Mouse (Mus musculus): ENCODE results near the gene Mettl16. TPM values are rescaled to one million over a fixed set of nuclear protein-coding genes. Genes with fewer than 3 reads are reported as not detected.

Gene Mettl16
- 56.3 and 58.5 TPM in 2 replicates for polyA plus RNA-seq (2016; fragmentation: Nextera tagmentation; extraction: Ambion mirVana)

GRCm38 (mm10) chr11:74770595-74771207, at the start of gene Mettl16:
Gene Mettl16, plus strand, starts transcription at chr11:74770830.
- Histone ChIP-seq H3K9ac (replicated peaks) (peak within 1 kb of the TSS; percentile 80), H3K9me3 (no peaks in the 10 kb centered on the region), H3K4me1 (peaks cover 12% of the 10 kb centered on the region), H3K36me3 (peaks cover 23% of the 10 kb centered on the region), H3K27ac (replicated peaks) (peak within 1 kb of the TSS; percentile 94), H3K4me3 (peak within 1 kb of the TSS; percentile 69), H3K4me2 (replicated peaks) (peak within 1 kb of the TSS; percentile 71), H3K27me3 (no peaks in the 10 kb centered on the region)
- ATAC-seq (ENCODE audit: low FRiP score, low read depth) = peak; percentile 96
- WGBS = under 1% methylated on average over 43 of the region's 43 CpGs

DNA sequence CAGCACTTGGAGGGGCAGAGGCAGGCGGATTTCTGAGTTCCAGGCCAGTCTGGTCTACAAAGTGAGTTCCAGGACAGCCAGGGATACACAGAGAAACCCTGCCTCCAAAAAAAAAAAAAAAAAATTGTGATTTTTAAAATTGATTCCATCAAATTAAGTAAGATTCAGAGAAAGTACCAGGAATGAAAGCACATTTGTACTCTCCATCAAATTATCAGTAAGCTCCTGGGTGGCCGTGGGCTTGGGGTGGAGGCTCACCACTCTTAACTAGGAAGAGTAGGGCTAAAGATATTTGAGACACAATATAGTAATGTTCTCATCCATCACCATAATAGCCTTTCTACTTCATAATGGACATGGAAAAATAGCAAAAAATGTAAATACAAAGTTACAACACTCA, 49.5 kb upstream of the Mettl16 start:
- 76% methylated on average over 2 of the region's 2 CpGs for WGBS
- ATAC-seq (ENCODE audit: low FRiP score, low read depth) = no peak
- Histone ChIP-seq H3K4me2 (replicated peaks) (peak overlapping the region; percentile 22; the same call in 1 of the 2 replicates), H3K36me3 (no peaks in the 10 kb centered on the region), H3K9ac (replicated peaks) (no peak overlapping the region), H3K27ac (replicated peaks) (no peak overlapping the region), H3K9me3 (no peaks in the 10 kb centered on the region), H3K27me3 (no peaks in the 10 kb centered on the region), H3K4me1 (peaks cover 24% of the 10 kb centered on the region), H3K4me3 (no peak overlapping the region)

DNA sequence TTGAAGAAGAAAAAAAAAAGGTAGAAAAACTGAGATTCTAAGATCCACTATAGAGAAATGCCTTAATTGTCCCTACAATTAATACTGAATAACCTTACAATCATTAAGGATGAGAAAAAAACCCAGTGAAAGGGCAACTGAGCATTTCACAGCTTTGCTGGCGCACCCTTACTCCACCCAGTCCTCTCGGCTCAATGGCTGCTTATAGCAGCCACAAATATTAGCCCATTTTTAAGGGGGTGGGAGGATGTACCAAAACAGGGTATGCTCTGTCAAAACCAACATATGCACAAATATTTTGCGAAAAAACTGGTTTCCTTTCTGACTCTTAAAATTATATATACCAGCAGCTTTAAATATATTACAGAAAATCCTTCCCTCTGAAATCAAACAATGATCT, 48.7 kb upstream of the Mettl16 start:
- Histone ChIP-seq H3K9ac (replicated peaks) (peak overlapping the region; percentile 51; the same call in 1 of the 2 replicates), H3K36me3 (no peaks in the 10 kb centered on the region), H3K9me3 (no peaks in the 10 kb centered on the region), H3K27ac (replicated peaks) (no peak overlapping the region), H3K27me3 (no peaks in the 10 kb centered on the region), H3K4me3 (peak overlapping the region; percentile 40), H3K4me2 (replicated peaks) (peak overlapping the region; percentile 76), H3K4me1 (peaks cover 24% of the 10 kb centered on the region)
- WGBS = 37% methylated on average over 3 of the region's 3 CpGs
- ATAC-seq (ENCODE audit: low FRiP score, low read depth) = no peak

DNA sequence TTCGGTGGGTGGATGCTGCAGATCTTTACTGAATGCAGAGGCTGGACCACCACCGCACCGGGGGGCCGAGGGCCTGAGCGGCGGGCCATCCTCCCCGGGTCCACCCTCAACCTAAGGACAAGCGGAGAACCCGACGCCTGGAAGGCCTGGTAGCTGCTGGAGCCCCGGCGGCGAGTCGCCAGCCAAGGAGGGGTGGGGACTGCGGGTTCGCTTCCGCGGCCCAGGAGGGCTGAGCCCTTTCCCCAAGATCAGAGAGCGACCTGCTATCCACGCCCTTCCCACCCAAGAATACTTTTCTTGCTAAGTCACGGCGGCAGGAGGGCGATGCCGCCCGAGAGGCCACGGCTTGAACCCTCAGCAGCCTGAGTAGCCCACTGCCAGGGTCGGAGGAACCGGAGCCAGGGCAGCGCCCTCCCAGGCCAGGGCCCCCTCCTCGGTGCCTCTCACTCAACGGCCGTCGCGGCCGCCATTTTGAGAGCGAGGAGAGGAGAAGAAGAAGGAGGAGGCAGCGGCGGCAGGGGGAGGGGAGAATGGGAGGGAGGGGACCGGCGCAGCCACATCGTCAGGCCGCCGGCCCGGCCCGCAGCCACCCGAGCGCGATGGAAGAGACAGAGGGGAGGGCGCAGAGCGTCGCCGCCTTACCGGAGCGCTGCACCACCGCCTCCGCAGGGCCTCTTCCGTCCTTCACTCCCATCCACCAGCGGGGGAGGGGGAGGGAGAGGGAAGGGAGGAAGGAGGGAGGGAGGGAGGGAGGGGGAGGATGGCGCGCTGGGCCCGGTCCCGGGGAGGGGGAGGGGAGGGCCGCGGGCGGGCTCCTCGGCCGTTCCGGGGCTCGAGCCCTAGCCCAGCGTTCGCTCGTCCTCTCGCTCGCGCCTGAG, 47.0 kb upstream of the Mettl16 start:
- Histone ChIP-seq H3K9me3 (no peaks in the 10 kb centered on the region), H3K4me2 (replicated peaks) (peak overlapping the region; percentile 76), H3K27ac (replicated peaks) (peak overlapping the region; percentile 100), H3K4me1 (peaks cover 24% of the 10 kb centered on the region), H3K27me3 (no peaks in the 10 kb centered on the region), H3K36me3 (no peaks in the 10 kb centered on the region), H3K9ac (replicated peaks) (peak overlapping the region; percentile 93), H3K4me3 (peak overlapping the region; percentile 92)
- peak; percentile 81 for ATAC-seq (ENCODE audit: low FRiP score, low read depth)
- under 1% methylated on average over 48 of the region's 75 CpGs for WGBS

- WGBS = under 1% methylated on average over 53 of the region's 56 CpGs
- peak within 1 kb of the TSS; percentile 76 for H3K4me2 ChIP-seq (replicated peaks)
- ATAC-seq (ENCODE audit: low FRiP score, low read depth) = peak; percentile 98
- H3K9ac ChIP-seq (replicated peaks) = peak within 1 kb of the TSS; percentile 93
- no peaks in the 10 kb centered on the region for H3K9me3 ChIP-seq
- peak within 1 kb of the TSS; percentile 100 for H3K27ac ChIP-seq (replicated peaks)
- H3K4me3 ChIP-seq = peak within 1 kb of the TSS; percentile 92
- H3K27me3 ChIP-seq = no peaks in the 10 kb centered on the region
- H3K36me3 ChIP-seq = no peaks in the 10 kb centered on the region
- H3K4me1 ChIP-seq = peaks cover 24% of the 10 kb centered on the region
Measured at GRCm38 (mm10) chr11:74724235-74724791, 46.3 kb upstream of the Mettl16 start, which contains the start of gene Pafah1b1. Gene Pafah1b1, minus strand, starts transcription at chr11:74724670.

DNA sequence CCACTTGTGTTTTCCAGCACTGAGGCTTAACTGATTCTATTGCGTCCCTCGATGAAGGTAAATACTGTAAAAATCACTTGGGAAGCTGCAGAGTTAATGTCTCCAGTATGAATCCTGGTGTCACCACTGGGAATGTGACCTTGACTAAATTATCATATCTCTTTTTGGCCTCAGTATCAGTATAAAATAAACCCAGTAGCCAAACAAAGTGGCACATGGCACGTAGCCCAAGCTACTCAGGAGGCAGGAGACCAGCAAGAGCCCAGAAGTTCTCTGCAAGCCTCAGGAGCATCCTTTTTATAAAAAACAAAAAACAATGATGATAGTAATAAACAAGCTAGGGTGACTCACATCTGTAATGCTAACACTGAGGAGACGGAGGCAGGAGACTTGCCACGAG, 45.4 kb upstream of the Mettl16 start:
- Histone ChIP-seq H3K9ac (replicated peaks) (peak overlapping the region; percentile 44; the same call in 1 of the 2 replicates), H3K4me2 (replicated peaks) (peak overlapping the region; percentile 76), H3K4me1 (peaks cover 21% of the 10 kb centered on the region), H3K36me3 (no peaks in the 10 kb centered on the region), H3K4me3 (no peak overlapping the region), H3K27ac (replicated peaks) (peak overlapping the region; percentile 100), H3K9me3 (no peaks in the 10 kb centered on the region), H3K27me3 (no peaks in the 10 kb centered on the region)
- ATAC-seq (ENCODE audit: low FRiP score, low read depth) = no peak
- WGBS = 66% methylated on average over 5 of the region's 5 CpGs

- Histone ChIP-seq H3K4me1 (peaks cover 8% of the 10 kb centered on the region), H3K9ac (replicated peaks) (no peak overlapping the region), H3K27me3 (no peaks in the 10 kb centered on the region; the same call in 1 of the 2 replicates), H3K9me3 (no peaks in the 10 kb centered on the region), H3K4me2 (replicated peaks) (no peak overlapping the region), H3K36me3 (no peaks in the 10 kb centered on the region), H3K4me3 (no peak overlapping the region), H3K27ac (replicated peaks) (no peak overlapping the region)
- WGBS = 10% methylated on average over 7 of the region's 7 CpGs
- no peak for ATAC-seq (ENCODE audit: low FRiP score, low read depth)
Measured at GRCm38 (mm10) chr11:74734917-74735316, 35.7 kb upstream of the Mettl16 start.

DNA sequence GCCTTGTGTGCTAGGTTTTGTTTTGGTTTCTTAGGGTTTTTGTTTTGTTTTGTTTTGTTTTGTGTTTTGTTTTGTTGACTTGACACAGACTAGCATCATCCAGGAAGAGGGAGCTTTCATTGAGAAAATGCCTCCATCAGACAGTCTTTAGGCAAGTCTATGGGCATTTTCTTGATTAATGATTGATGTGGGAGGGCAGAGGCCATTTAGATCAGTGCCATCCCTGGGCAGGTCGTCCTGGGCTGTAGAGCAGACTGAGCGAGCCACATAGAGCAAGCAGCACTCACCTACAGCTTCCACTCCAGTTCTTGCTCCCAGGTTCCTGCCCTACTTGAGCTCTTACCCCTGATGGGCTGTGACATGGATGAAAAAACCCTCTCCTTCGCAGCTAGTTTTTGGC, 32.8 kb upstream of the Mettl16 start:
- Histone ChIP-seq H3K9ac (replicated peaks) (no peak overlapping the region), H3K36me3 (no peaks in the 10 kb centered on the region), H3K9me3 (no peaks in the 10 kb centered on the region), H3K27me3 (no peaks in the 10 kb centered on the region; the same call in 1 of the 2 replicates), H3K4me2 (replicated peaks) (no peak overlapping the region), H3K4me1 (peaks cover 8% of the 10 kb centered on the region), H3K27ac (replicated peaks) (no peak overlapping the region), H3K4me3 (no peak overlapping the region)
- ATAC-seq (ENCODE audit: low FRiP score, low read depth) = no peak
- 67% methylated on average over 3 of the region's 3 CpGs for WGBS

GRCm38 (mm10) chr11:74748022-74748421, 22.6 kb upstream of the Mettl16 start:
- H3K4me2 ChIP-seq (replicated peaks) = no peak overlapping the region
- H3K36me3 ChIP-seq = no peaks in the 10 kb centered on the region
- no peak overlapping the region for H3K27ac ChIP-seq (replicated peaks)
- no peak overlapping the region for H3K9ac ChIP-seq (replicated peaks)
- no peak for ATAC-seq (ENCODE audit: low FRiP score, low read depth)
- H3K4me3 ChIP-seq = no peak overlapping the region
- 67% methylated on average over 4 of the region's 4 CpGs for WGBS
- H3K4me1 ChIP-seq = peaks cover 11% of the 10 kb centered on the region
- H3K27me3 ChIP-seq = no peaks in the 10 kb centered on the region
- no peaks in the 10 kb centered on the region for H3K9me3 ChIP-seq

GRCm38 (mm10) chr11:74749241-74749640, 21.4 kb upstream of the Mettl16 start:
- 93% methylated on average over 13 of the region's 13 CpGs for WGBS
- H3K4me3 ChIP-seq = no peak overlapping the region
- peaks cover 11% of the 10 kb centered on the region for H3K4me1 ChIP-seq
- H3K36me3 ChIP-seq = no peaks in the 10 kb centered on the region
- no peak overlapping the region for H3K27ac ChIP-seq (replicated peaks)
- ATAC-seq (ENCODE audit: low FRiP score, low read depth) = no peak
- H3K4me2 ChIP-seq (replicated peaks) = no peak overlapping the region
- no peak overlapping the region for H3K9ac ChIP-seq (replicated peaks)
- H3K9me3 ChIP-seq = no peaks in the 10 kb centered on the region
- no peaks in the 10 kb centered on the region for H3K27me3 ChIP-seq

DNA sequence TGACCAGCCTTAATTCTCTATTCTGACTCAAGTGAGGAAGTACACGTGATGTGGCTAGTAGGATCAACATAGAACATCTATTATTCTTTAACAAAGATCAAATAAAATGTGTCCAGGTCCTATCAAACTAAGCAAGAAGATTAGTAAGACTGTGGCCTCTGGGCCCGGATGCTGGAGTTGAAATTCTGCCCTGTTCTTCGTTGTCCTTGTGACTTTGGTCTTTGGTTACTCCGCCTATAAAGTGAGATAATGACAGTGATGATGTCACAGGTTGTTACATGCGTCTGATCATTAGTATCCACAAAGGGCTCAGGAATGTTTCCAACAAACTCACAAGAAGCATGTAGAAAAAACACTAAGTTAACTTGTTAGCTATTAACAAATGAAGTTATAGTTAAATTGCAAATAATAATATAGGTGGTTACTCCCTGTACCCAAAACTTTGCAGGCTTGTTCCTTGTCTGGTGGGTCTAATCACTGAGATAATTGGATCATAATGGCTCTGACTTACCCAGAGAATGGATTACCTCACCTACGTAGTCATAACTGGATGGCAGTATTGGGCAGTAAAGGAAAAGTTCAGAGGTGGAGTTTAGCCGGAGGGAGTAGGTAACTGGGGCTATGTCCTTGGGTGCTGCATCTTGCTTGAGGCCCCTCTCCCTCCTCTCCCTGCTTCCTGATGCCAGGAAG, 19.8 kb upstream of the Mettl16 start:
- Histone ChIP-seq H3K9ac (replicated peaks) (no peak overlapping the region), H3K36me3 (no peaks in the 10 kb centered on the region), H3K9me3 (no peaks in the 10 kb centered on the region), H3K4me2 (replicated peaks) (no peak overlapping the region), H3K27me3 (no peaks in the 10 kb centered on the region), H3K27ac (replicated peaks) (peak overlapping the region; percentile 65), H3K4me3 (no peak overlapping the region), H3K4me1 (peaks cover 11% of the 10 kb centered on the region)
- WGBS = 85% methylated on average over 7 of the region's 7 CpGs
- ATAC-seq (ENCODE audit: low FRiP score, low read depth) = no peak

Data from midbrain, embryonic 12.5 days (tissue).